Mouse (Mus musculus) heart, embryonic 16.5 days (tissue): ENCODE results near the gene Bex1. TPM values are rescaled to one million over a fixed set of nuclear protein-coding genes. Genes with fewer than 3 reads are reported as not detected.
"Not testable (repeated sequence)": the region's sequence is repeated elsewhere in the genome, so short reads cannot be mapped to it uniquely, and the experiment has no call there.

Experiments used
- ATAC-seq: fragments of 200-750 bp; cut with Nextera tagmentation; replicated peaks from 2 replicates; pipeline ENCODE4 v1.8.0; 2017; ENCODE audit warnings: moderate number of reproducible peaks; ENCODE audit not compliant: insufficient read depth, low FRiP score; ENCODE audit errors: extremely low read depth
- H3K27ac ChIP-seq: fragments of 300-500 bp; sonication (generic); 2 replicates; pipeline ENCODE4 v1.5.1; 2014; ENCODE audit warnings: mild to moderate bottlenecking, low read length, control low read depth, moderate library complexity
- H3K27me3 ChIP-seq: fragments of 300-500 bp; sonication (generic); 2 replicates; pipeline ENCODE4 v1.6.1; 2014; ENCODE audit warnings: low read length, mixed read lengths; ENCODE audit not compliant: control insufficient read depth, insufficient read depth
- H3K36me3 ChIP-seq: fragments of 300-500 bp; sonication (generic); 2 replicates; pipeline ENCODE4 v1.6.1; 2014; ENCODE audit not compliant: control insufficient read depth, insufficient read depth
- H3K4me1 ChIP-seq: fragments of 300-500 bp; sonication (generic); 2 replicates; pipeline ENCODE4 v1.6.1; 2014; ENCODE audit warnings: low read length, mixed read lengths; ENCODE audit not compliant: control insufficient read depth, insufficient read depth
- H3K4me2 ChIP-seq: fragments of 300-500 bp; sonication (generic); 2 replicates; pipeline ENCODE4 v1.6.1; 2014; ENCODE audit warnings: low read depth, mild to moderate bottlenecking, control low read depth, low read length
- H3K4me3 ChIP-seq: fragments of 300-500 bp; sonication (generic); 2 replicates; pipeline ENCODE4 v1.5.1; 2014; ENCODE audit warnings: mild to moderate bottlenecking, control low read depth, low read length
- H3K9ac ChIP-seq: fragments of 300-500 bp; sonication (generic); 2 replicates; pipeline ENCODE4 v1.6.1; 2014; ENCODE audit warnings: low read length, control low read depth
- H3K9me3 ChIP-seq: fragments of 300-500 bp; sonication (generic); replicated peaks from 2 replicates; pipeline ENCODE4 v1.6.1; 2016; ENCODE audit warnings: low read length; ENCODE audit not compliant: control insufficient read depth
- WGBS: fragments of 180-500 bp; shearing (Covaris S2); extraction: QIAGEN DNeasy Blood & Tissue Kit; methylation state at CpG from one replicate; pipeline ENCODE4 v1.1.7; 2014; 5-methylcytosine and 5-hydroxymethylcytosine counted together
- polyA plus RNA-seq: library from polyadenylated mRNA; unstranded; fragments of >200 nt; fragmentation: Nextera tagmentation; extraction: Ambion mirVana; gene quantifications from 2 replicates; pipeline ENCODE4 v1.2.1, GENCODE M21; 2015

Bex1 gene
- polyA plus RNA-seq: 225 TPM in 2 replicates

DNA sequence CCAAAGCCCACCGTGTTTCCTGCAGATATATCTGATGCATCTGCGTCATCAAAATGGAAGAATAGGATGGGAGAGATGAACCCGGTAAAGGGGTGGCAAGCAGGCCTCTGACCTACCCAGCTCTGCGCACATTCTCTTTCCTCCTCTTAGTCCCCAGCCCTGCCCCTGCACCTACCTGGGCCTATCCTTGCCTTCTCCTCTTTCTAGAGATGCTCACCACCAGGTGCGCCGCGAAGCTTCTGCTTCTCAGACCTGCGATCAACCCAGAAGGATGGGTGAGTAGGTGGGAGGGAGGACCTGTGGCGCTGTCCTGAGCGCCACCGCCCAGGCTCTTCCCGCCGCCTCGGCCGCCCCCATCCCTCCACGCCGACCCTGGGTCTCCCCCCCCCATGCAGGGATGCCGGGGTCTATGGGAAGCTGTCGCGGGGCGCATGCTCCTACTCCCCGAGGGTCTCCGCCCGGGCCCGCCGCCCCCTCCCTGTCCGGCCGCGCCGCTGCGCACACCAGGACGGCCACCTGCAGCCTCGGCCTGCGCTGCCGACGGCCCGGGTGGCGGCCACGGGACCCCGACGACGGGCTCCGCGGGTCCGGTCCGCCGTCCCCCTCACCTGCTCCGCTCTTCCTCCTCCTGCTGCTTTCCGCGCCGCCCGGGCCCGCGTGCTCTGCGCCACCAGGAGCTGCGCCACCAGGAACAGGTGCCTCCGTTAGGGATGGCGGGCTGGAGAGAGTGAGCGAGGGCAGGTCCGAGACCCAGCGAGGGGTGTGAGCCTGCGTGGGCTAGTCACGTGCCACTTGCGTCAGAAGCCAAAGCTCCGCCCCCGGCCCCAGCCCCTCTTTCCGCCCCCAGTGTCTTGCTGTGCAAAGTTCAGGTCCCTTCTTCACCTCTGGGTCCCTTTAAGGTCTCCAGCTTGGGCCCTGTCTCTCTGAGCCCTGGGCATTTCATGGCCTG, at the start of gene Bex1, which contains the start of gene Tceal7:
TSS of gene Bex1 (minus strand) at position 785 of the 949 bp plus-strand sequence.
TSS of gene Tceal7 (plus strand) at position 51 of the 949 bp plus-strand sequence.
- not testable (repeated sequence) for H3K36me3 ChIP-seq, H3K4me1 ChIP-seq, H3K27me3 ChIP-seq, H3K9me3 ChIP-seq
- H3K9ac ChIP-seq: peak within 1 kb of the TSS; percentile 50
- H3K4me3 ChIP-seq: peak within 1 kb of the TSS; percentile 47
- 11% methylated on average over 14 of the region's 67 CpGs for WGBS
- peak within 1 kb of the TSS; percentile 74 for H3K27ac ChIP-seq
- peak; percentile 89 for ATAC-seq
- H3K4me2 ChIP-seq: peak within 1 kb of the TSS; percentile 53

DNA sequence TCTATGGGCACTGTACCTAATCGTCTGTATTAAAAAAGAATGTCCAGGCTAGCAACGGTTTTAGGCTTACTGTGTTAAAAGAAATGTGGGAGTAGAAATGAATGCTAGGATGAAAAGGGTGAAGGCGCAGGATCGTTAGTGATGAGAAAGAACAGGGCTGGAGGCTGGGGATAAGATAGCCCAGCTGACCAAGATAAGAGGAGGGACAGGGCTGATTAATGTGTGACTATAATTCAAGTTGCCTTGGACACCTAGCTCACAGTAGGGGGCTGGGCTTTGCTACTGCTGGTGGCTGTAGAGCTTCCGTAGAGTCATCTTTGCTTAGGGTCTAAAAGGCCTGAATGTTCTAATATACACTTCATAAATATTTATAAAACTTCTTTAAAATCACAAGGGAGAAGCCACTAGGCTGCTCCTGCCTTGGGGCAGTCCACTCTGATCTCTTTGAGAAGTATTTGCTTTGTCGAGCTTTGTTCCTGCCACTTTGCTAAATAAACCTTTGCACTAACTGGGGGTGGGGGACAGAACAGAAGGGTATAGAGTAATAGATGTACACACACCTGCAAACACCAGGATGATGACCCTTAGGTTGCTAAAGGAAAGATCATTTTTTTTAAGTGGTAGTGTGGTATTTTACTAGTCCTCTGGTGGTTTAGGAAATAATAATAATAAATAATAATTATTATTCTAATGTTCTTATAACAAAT, 36.9 kb upstream of the Bex1 start:
- Histone ChIP-seq H3K4me1 (peaks cover 5% of the 10 kb centered on the region; the same call in 1 of the 2 replicates), H3K9me3 (no peaks in the 10 kb centered on the region), H3K4me2 (no peak overlapping the region), H3K4me3 (no peak overlapping the region), H3K36me3 (peaks cover 3% of the 10 kb centered on the region; the same call in 1 of the 2 replicates), H3K27me3 (no peaks in the 10 kb centered on the region), H3K9ac (no peak overlapping the region), H3K27ac (no peak overlapping the region)
- ATAC-seq: no peak
- 38% methylated on average over 6 of the region's 6 CpGs for WGBS

DNA sequence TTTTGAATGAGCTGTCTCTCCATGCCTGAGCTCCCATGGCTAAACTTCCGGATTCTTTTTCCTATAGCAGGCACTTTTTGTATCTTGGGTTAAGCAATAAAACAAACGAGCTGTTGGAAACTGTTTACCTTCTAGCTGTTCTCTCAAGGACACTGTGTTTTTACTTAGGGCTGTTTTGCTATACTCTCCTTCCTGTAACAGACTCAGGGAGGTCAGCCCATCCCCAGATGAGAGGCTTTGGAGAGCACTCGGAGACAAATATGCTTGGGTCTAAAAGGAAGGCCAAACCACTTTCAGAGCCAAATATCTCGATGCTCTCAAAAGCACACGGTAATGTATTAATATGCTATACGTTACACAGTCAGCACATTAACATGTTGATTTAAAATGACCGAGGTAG, 34.4 kb upstream of the Bex1 start:
- H3K4me3 ChIP-seq: no peak overlapping the region
- H3K27me3 ChIP-seq: no peaks in the 10 kb centered on the region
- H3K9me3 ChIP-seq: no peaks in the 10 kb centered on the region
- no peak overlapping the region for H3K27ac ChIP-seq
- H3K4me2 ChIP-seq: no peak overlapping the region
- H3K4me1 ChIP-seq: peaks cover 5% of the 10 kb centered on the region; the same call in 1 of the 2 replicates
- H3K9ac ChIP-seq: no peak overlapping the region
- WGBS: 64% methylated on average over 7 of the region's 7 CpGs
- no peak for ATAC-seq
- peaks cover 3% of the 10 kb centered on the region; the same call in 1 of the 2 replicates for H3K36me3 ChIP-seq

DNA sequence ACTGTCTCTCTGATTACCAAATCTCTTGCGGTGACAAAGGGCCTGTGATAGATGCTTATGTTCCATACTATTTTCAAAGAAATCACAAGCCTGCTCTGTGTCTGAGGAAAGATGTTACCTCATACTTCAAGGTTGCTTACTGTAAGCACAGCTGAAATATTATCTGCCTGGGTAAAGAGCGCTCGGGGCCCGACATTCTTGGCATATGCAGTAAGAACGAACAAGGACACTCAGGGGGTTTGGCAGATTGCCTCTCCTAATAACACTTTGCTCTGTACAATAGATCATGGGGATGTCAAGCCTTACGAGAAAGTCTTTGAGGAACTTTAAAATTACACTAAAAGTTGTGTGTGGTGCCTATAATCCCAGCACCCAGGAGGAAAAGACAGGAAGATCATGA, 33.5 kb upstream of the Bex1 start:
- Histone ChIP-seq H3K27ac (no peak overlapping the region), H3K9me3 (no peaks in the 10 kb centered on the region), H3K9ac (no peak overlapping the region), H3K4me3 (no peak overlapping the region), H3K4me1 (peaks cover 5% of the 10 kb centered on the region; the same call in 1 of the 2 replicates), H3K27me3 (no peaks in the 10 kb centered on the region), H3K4me2 (no peak overlapping the region), H3K36me3 (peaks cover 3% of the 10 kb centered on the region; the same call in 1 of the 2 replicates)
- 41% methylated on average over 6 of the region's 6 CpGs for WGBS
- ATAC-seq: no peak

DNA sequence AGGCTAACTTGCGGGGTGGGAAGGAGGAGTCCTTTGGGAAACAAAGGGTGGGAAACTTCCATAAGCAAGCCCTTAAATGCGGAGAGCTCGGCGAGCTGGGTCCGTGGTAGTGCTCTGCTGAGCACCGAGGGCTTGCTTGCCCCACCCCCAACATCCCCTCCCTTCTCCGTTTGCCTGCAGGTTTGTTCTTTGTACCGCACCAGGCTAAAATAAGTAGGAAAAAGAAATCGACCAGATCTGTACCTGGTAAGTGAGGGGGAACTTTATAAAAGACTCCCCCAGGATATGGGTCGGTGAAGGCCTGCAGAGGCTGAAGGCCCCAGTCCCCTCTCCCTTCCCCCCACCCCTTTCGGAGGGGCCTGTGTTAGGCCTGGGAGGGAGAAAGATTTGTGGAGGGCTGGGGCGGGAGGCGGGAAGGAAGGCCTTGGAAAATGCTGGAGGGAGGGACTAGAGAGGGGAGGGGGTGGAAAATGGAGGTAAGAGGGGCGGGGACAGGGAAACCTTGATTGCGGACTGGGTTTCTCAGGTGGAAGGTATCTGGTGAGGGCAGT, 30.3 kb upstream of the Bex1 start:
- no peaks in the 10 kb centered on the region for H3K9me3 ChIP-seq
- 9% methylated on average over 15 of the region's 15 CpGs for WGBS

DNA sequence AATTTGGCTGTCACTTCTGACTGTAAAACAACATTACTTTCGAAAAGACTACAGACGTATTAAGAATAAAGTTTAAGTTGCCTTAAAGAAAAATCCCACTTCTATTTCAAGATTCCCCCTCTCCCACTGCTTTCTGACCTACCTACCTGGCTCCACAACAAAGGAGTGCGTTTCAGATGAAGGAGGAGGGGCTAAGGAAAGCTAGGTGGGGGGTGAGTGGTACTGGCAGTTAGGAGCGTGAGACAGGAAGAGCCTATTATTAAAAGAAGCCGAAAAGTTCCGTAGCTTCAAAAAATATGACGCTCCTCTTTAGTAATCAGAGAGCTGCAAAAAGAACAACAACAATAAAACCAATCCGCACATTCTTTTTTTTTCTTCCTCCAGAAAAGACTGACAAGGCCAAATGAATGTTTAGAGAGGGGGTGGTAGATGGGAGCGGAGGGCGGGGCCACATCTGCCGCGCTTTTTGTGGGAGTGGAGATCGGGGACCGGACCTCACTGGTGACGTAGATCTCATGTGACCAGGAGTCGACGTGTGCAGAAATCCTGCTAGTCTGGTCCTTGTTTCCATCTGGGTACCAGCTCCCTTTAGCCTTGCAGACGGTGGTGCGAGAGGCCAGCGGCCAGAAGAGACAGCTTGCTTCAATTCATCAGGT, 29.4 kb upstream of the Bex1 start, which contains the start of gene Tceal9:
TSS of gene Tceal9 (plus strand) at position 506 of the 656 bp plus-strand sequence.
- 23% methylated on average over 20 of the region's 20 CpGs for WGBS
- Histone ChIP-seq H3K27me3 (no peaks in the 10 kb centered on the region), H3K9ac (peak within 1 kb of the TSS; percentile 77), H3K36me3 (peaks cover 3% of the 10 kb centered on the region; the same call in 1 of the 2 replicates), H3K4me1 (0 out of 2 replicates have a peak, but pooled peaks cover 5% of the 10 kb centered on the region), H3K27ac (peak within 1 kb of the TSS; percentile 85), H3K9me3 (no peaks in the 10 kb centered on the region), H3K4me3 (peak within 1 kb of the TSS; percentile 62), H3K4me2 (peak within 1 kb of the TSS; percentile 64)
- peak; percentile 92 for ATAC-seq

More for the DNA sequence above, 30.3 kb upstream of the Bex1 start:
- H3K4me2 ChIP-seq: peak overlapping the region; percentile 64
- peaks cover 3% of the 10 kb centered on the region; the same call in 1 of the 2 replicates for H3K36me3 ChIP-seq
- H3K9ac ChIP-seq: peak overlapping the region; percentile 77
- peak overlapping the region; percentile 85 for H3K27ac ChIP-seq
- 0 out of 2 replicates have a peak, but pooled peaks cover 5% of the 10 kb centered on the region for H3K4me1 ChIP-seq
- ATAC-seq: peak; percentile 50
- H3K4me3 ChIP-seq: peak overlapping the region; percentile 62
- H3K27me3 ChIP-seq: no peaks in the 10 kb centered on the region

DNA sequence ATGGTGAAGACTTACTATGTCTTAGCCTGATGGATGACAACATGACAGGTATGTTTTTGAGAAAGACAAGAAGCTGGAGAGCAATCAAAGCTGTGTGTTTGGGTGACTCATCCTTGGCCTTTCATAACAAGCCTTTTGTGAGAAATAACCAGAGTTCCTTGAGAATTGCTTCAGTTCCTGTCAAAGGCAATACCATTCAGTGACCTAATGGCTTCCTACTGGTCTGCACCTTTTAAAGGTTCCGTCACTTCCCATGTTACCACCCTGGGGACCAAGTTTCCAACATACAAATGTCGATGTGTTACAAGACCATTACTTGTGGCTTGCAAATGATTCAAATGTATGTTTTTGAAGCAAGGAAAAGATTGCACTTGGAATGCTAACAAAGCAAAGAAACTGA, 27.9 kb upstream of the Bex1 start:
- no peak overlapping the region for H3K4me3 ChIP-seq
- ATAC-seq: no peak
- H3K27ac ChIP-seq: no peak overlapping the region
- no peaks in the 10 kb centered on the region for H3K27me3 ChIP-seq
- 60% methylated on average over 2 of the region's 2 CpGs for WGBS
- 0 out of 2 replicates have a peak, but pooled peaks cover 3% of the 10 kb centered on the region for H3K4me1 ChIP-seq
- H3K4me2 ChIP-seq: no peak overlapping the region
- peaks cover 3% of the 10 kb centered on the region; the same call in 1 of the 2 replicates for H3K36me3 ChIP-seq
- H3K9me3 ChIP-seq: no peaks in the 10 kb centered on the region
- no peak overlapping the region for H3K9ac ChIP-seq

DNA sequence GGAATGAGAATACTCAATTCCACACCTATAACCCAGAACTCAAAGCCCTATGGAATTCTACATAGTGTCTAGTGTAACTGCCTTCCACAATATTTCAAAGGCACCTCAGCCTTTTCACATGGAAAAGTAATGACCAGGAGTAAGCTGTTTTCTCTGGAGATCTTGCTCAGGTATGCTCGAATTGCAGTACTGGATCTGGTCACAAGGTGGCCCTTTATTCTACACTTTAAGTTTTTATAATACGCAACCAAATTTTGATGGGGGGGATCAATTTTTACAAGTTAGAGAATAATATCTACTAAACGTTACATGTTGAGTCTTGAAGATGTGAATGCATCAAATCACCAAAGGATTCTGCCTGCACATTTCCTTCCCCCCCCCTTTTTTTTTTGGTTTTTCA, 22.8 kb upstream of the Bex1 start:
- Histone ChIP-seq H3K9ac (no peak overlapping the region), H3K9me3 (no peaks in the 10 kb centered on the region), H3K4me2 (no peak overlapping the region), H3K4me3 (no peak overlapping the region), H3K36me3 (no peaks in the 10 kb centered on the region), H3K4me1 (no peaks in the 10 kb centered on the region), H3K27ac (no peak overlapping the region), H3K27me3 (no peaks in the 10 kb centered on the region)
- no peak for ATAC-seq
- WGBS: 43% methylated on average over 3 of the region's 3 CpGs
